Mouse (Mus musculus) kidney, adult 9 months (tissue): ENCODE results near the gene Usp34.
A peak's percentile ranks its signal among the peaks of the same experiment; 100 is the strongest.
"Not testable (repeated sequence)": the region's sequence is repeated elsewhere in the genome, so short reads cannot be mapped to it uniquely, and the experiment has no call there.

Source experiments
- DNase-seq: peaks from one replicate; pipeline ENCODE4 v3.0.0; 2022

Usp34 gene

DNA sequence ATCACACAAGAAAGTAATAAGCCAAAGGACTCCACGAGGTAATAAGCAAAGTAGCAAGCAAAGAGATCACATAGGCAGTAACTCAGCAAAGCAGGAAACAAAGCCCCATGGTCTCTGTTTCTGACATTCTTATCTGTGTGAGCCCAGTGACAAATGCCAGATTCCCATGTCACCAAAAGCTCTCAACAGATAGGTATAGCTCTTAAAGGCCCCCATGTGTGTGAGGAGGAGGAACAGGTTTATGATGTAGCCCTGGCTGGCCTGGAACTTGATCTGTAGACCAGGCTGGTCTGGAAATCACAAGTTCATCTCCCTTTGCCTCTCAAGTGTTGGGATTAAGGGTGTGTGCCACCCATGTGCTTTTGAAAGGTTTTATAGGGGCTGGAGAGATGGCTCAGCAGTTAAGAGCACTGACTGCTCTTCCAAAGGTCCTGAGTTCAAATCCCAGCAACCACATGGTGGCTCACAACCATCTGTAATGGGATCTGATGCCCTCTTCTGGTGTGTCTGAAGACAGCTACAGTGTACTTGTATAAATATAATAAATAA, 53.1 kb downstream of the Usp34 start:
- DNase-seq, result not testable (repeated sequence)

DNA sequence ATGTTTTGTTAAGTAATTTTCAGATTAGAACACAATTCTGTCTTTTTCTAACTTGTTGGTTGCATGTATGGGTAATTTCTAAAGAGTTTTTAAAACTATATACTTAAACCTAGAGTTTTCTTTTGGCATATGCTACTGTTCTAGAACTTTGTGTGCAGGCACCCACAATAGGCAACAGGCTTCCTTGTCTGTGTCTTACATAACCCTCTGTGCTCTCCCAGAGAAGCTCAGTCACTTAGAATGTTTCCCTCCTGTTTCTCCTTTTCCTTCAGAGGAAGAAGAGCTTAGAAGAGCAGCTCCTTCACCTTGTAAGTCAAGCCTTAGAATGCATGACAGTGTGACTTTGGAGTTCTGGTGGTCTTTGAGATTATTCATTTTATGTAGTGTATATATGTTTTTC, 55.6 kb downstream of the Usp34 start:
- no peak for DNase-seq

DNA sequence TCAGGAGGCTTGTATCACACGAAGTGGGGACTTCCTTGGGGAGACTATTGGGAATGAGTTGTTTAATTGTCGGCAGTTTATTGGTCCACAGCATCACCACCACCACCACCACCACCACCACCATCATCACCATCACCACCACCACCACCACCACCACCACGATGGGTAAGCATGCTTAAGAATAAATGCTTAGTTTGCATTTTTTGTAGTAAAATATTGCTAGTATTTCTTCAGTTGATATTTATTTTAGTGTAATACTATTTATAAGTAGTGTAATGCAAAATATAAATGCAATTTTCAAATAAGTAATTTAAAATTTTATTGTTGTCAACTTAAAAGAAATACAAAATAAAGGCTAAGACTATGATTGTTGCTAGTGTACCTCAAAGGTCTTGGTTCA, 57.7 kb downstream of the Usp34 start:
- DNase-seq, result no peak

DNA sequence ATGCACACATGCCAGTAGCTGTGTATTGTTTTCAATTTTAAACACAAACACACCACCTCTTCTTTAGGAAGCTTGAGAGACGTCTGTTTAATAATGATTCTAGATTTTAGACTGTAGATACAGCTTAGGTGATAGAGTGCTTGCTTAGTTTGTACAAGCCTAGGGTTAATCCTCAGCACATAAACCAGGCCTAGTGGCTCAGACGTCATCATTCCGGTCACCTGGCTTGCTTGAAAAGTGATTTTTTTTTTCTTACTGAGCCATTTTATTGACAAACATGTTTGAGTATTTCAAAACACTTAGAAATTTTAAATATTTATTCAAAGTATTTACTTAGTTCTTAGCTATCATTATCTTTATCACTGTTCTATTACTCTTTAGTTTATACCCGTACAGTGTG, 65.3 kb downstream of the Usp34 start:
- no peak for DNase-seq

DNA sequence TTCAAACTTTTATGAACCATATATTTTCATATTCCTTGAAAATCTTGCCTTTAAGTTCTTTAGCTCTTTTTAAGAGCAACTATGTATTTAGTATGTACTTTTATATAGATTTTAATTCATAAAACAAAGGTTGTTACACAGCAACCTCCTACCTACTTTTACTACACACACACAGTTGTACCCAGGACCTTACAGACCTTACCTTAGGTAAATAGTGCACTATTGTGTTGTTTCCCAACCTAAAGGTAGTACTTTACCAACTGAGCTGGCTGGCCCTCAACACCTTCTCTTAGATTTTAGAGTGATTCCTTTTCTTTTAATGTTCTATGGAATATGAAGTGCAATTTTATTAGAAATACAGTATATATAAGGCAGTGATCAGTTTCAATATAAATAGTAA, 65.8 kb downstream of the Usp34 start:
- DNase-seq, result no peak

DNA sequence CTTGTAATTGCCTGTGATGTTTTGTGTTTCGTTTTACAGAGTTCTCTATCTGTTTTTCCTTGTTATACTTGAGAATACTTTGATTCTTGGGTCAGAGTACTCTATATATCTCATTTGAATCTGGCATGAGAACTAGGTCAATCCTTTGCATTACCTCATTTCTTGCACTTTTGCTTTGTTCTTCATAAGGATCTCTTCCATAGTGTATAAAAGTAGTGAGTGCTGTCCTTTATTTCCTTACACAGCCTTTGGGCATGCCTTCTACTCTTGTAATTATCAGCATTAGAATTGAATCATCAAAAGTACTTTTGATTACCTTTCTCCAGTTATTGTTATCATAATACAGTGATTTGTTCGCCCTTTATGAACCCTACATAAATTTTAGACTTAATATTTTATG, 73.4 kb downstream of the Usp34 start:
- DNase-seq, result no peak

DNA sequence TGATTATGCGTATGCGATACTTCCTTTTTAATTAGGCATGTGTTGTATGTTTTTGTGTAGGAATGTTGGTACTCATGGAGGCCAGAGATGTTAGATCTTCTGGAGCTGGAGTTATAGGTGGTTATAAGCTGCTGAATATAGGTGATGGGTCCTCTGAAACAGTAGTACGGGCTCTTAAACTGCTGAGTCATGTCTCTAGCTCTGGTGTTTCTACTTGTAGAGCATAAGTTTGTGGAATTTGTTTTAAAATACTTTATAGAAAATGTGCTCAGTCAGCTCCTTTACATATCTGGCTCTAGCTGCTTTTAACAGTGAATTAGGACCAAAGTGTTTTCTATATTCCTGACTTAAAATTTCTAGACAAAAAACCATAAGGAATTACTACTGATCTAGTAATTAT, 73.9 kb downstream of the Usp34 start:
- no peak for DNase-seq

DNA sequence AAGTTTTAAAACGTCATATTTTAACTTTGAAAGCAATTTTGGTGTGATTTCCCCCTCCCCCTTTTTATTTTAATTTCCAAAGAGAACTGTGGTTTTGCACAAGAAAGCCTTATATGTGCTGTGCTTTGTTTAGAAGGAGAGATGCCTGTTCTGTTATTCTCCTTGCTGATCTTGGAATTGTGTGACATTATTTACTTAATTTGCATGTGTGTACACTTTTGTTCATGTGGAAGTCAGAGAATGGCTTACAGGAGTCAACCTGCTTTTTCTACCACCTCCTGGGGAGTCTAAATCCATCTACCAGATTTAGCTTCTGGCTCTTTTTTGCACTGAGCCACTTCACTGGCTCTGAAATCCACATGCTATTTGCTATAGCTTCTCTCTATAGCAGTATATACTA, 76.1 kb downstream of the Usp34 start:
- no peak for DNase-seq

DNA sequence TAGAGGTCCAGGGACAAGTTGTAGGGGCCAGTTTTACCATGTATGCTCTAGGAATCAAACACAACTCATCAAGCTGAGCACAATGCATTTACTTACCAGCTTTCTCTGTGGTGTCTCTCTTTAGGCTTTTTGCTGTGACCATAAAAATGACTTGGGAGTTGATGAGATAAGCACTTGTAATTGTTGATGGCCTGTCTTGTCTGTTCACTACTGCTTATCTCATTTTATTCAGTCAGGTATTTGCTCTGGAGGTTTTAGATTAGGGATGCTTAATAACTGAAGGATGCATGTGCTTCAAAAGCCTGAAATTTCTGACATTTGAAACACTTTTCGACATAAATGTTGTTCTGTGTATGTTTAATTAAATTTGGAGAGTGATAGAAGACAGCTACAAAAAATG, 83.0 kb downstream of the Usp34 start:
- no peak for DNase-seq

DNA sequence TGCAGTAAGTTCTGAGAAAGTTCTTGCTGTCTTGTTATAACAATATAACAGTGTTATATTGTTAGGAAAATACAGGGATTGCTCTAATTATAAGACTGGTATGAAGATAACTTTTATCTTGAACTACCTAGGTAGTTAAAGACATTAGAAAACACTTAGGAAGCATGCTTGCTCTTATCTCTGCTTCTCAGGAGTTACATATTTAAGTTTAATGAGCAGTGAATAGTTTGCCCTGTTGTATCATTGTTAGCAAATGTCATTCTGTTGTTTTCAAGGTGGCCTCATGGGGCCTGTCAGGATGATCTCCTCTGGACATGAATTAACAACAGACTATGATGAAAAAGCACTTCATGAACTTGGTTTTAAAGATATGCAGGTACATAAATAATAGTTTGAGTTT, 85.9 kb downstream of the Usp34 start:
- no peak for DNase-seq

DNA sequence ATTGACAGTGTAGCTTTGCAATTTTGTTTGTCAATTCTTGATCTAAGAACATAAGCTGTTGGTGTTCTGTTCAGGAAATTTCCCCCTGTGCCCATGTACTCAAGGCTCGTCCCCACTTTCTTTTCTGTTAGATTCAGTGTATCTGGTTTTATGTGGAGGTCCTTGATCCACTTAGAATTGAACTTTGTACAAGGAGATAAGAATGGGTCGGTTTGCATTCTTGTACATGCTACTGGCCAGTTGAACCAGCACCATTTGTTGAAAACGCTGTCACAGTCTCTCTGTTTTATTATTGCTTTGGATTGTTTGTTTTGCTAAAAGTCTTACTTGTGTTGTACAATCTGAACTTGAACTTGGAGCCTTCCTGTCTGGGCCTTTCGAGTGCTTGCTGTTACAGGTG, 89.9 kb downstream of the Usp34 start:
- no peak for DNase-seq

DNA sequence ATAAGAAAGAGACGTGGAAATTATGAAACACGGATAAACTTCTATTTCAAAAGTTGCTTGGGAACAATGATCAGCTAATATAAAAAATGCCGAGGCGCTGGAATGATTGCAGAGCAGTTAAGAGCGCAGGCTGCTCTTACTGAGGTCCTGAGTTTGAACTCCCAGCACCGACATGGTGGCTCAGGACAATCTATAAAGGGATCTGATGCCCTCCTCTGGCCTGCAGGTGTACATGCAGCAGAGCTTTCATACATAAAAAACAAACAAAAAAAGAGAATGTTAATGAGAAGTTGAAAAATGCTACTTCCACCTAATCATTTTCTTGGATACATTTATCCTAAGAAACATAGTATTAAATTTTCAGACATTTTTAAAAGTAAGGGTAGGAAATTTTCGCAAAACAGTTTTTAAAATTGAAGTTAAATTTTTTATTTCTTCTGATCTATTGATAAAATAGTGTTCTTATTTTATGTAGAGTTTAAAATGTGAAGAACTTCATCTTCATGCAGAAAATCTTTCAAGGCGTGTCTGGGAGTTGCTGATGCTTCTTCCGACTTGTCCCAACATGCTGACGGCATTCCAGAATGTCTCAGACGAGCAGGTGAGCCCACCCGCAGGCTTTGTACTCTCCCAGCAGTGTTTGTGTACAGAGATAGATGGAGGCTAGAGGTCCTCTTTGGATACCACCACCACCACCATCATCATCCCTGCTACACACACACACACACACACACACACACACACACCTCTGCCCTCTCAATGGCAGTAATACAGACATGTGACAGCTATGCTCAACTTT, 94.5 kb downstream of the Usp34 start:
- DNase-seq, result no peak

DNA sequence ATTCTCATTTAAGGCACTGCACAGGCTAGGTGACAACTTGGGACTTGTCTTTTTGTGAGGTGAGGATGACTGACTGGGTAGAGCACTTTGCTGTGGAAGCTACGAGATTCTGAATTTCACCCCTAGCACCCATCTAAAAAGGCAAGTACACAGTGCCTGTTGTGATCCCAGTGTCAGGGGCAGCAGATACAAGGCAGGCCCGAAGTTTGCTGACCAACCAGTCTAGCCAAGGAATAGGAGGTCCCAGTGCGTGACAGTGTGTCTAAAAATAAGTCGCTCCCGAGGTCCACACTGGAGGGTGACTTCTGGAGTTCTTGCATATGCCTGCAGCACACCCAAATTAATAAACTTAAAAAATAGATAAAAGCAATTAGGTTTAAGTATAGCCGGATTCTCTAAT, 121.6 kb downstream of the Usp34 start:
- DNase-seq, result no peak

DNA sequence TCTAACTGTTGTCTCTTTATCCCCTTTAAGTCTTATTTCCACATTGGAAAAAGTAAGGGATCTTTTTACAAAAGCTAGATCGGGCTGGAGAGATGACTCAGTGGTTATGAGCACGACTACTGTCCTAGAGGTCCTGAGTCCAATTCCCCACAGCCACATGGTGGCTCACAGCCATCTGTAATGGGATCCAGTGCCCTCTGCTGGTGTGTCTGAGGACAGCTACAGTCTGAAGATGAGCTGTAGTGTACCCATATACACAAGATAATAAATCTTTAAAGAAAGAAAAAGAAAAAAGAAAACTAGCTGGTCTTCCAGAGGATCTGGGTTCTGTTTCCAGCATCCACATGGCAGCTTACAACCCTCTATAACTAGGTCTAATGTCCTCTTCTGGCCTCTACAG, 123.3 kb downstream of the Usp34 start:
- no peak for DNase-seq

DNA sequence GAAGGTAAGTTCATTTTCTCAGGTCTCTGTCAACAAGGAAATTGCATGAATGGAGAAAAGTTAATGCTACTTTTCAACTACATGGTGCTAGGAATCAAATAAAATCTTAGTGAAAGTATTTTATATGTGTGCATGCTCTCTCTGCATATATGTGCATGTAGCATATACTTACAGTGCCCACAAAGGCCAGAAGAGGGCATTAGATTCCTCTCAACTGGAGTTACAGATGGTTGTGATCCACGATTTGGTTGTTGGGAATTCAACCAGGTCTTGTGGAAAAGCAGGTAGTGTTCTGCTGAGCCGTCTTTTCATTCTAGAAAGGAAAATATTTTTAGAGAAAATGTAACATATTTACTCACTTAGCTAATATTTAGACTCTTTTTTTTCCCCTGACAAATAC, 129.4 kb downstream of the Usp34 start:
- no peak for DNase-seq

DNA sequence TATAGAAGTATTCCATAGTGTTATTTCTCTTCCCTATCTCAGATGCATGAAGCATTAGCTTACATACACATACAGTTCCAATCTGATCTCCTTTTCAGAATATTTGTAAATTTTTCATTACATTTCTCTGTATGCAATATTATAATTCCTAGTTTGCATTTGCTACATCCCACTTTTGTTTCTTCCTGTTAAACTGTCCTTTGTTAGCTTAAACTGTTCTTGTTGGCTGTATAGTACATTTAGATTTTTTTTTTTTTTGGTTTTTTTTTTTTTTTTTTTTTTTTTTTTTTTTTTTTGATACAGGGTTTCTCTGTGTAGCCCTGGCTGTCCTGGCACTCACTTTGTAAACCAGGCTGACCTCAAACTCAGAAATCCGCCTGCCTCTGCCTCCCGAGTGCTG, 159.2 kb downstream of the Usp34 start:
- not testable (repeated sequence) for DNase-seq

DNA sequence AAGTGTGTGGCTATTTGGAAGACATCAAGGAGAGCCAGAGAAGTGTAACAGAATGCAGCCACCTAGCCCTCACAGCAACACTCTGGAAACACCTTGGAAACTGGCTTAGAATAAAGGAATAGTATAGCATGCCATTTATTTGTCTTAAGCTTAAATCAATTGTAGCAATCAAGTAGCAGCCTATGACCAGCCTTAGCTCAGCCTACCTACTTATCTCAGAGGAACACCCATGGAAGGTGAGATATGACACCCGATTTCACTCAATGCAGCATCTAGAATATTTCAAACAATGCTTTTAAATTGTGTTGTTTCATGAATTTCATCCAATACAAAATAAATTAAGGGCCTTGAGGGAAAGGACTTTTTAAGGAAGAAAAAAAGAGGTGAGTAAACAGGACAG, 183.3 kb downstream of the Usp34 start:
- DNase-seq, result no peak

DNA sequence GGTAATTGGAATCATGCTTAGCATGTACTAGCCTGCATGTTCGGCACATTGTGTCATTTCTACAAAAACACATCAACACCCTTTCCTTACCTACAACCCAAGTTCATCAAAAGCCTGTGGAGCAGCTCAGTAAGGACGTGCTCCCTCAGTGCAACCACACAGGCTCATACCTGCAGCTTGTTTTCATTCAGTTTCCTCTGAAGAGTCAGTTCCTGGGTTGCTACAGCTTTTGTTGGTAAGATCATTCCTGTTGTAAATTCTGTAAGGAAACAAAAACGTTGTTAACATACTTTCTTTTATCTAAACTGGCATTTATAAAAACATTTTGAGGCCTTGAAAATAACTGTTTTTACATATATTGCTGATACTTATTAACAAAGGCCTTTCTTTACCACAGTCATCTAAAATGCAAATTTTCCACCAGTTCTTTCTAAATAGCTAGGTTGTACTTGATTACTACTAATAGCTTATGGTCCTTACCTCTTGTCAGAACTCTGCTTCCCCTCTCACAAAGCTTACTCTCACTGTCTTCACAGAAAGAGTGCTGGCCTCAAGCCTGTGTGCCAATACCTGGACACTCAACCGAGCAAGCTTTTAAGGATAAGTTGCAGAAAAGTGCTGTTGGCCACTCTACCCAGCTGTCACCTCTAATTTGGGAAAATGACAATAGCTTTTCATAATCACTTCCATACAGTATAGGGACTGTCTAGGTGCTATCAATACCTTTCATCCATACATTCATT, 185.5 kb downstream of the Usp34 start:
- DNase-seq, result no peak

DNA sequence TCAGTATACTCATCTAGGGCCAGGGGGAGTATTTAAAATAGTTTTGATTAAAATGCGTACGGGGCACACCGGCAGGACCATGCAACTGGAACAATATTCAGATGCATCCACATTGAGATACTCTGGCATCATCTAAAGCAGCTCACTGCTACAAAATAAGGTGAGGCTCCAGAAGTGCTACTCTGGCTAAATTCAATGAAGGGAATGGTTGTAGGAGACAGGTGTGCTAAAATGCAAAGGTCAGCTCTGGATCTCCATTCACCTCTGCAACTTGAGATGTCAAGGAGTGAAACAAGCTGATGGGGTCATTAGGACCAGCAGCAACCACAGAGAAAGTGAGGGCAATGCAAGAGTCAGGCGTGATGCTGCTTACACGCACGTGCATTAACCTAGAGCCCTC, 188.5 kb downstream of the Usp34 start:
- no peak for DNase-seq

DNA sequence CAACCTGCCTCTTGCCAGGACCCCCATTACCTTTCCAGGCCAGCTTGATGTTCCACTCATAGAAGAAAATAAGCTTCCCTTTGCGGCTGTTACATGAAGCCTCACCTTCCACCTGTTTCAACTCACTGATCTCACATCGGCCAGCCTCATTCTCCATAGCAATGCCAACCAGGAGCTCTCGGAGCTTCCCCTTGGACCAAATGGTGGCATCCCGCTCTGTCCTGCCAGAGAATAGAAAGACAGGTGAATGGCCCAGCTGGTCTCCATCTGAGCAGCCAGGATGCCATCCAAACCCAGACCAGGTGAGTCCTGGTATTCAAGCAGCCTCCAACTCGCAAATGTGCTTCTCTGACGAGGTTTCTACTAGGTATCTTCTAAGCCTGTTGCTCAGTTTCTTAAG, 190.0 kb downstream of the Usp34 start:
- DNase-seq, result no peak

DNA sequence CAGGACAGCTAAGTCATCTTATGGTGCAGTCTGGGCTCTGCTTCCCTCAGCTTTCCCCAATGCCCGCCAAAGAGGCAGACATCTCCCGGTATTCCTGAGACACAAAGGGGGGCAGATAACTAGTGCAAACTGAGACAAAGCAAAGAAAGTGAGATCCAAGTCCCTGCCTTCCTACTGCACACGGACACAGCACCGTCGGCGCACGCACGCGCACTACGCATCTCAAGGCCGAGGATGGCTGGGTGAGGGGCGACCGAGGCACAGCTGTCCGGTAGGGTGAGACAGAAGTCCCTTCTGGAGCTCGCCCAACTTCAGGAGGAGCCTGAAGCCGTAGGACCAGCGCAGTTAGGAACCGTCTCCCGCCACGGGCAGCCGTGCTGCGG, 190.6 kb downstream of the Usp34 start:
- peak; percentile 65 for DNase-seq

DNA sequence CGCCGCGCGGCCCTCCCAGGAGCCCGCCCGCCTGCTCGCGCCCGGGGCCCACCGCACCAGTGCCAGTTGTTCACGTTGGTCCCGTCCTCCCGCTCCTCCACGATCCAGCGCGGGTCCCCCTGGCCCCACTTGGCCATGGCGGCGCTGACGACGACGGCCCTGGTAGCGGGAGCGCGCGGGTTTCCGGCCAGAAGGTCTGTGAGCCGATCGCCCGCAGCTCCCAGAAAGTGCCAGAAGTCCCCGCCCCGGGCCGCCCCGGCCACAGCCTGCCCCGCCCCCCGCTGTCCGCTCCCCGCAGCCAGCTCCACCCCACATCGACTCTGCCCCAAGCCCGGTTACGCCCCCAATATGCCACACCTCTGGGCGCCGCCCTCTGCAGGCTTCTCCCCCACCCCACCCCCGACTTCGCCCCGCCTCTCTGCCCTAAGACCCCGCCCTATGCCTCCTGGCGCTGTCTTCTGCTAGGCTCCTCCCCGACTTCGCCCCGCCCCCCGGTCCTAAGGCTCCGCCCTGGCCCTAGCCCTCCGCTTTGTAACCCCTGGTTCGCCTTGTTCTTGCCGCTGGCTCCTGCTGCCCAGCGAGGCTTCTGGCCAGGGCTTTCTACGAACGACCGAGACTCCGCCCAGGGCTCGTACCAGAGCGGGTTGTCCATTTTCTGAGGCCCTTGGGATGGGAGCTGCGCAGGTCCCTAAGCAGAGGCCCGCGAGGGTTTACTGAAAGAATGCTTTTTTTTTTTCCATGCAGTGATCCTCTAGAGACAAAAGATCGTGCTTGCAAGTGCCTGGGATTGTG, 191.2 kb downstream of the Usp34 start, which contains the start of gene Ahsa2:
Gene Ahsa2 (minus strand): TSS at position 313 of the 792 bp plus-strand sequence.
- peak; percentile 97 for DNase-seq

DNA sequence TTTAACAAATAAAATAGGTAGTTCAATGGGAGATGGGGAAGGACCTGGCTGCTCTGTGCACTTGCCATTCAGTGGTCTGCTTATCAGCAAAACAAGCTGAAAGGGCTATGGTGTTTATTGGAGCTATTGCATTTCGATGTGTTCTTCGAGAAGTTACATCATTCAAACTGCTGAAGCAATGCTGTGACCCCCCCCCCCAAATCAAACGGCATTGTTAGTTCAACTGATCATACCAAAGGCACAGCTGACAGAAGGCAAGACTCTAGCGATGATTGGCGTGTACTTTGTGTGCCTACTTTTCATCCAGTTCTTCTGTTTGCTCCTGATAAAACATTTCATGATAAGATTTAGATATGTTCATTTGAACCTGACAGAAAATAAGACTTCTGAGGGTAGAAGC, 191.9 kb downstream of the Usp34 start:
- DNase-seq, result no peak
